Comparison of ENCODE assay signal across 9 mouse cellular contexts in genomic region chr14:28057159-28057884, GRCm38 (mm10).
DNase-seq lines count a peak whose midpoint lies in the region; ATAC-seq and TF ChIP-seq lines count a peak whose summit lies in the region.
"Had no signal": no experiment of that assay in that cellular context is flagged by ENCODE, and none has a peak within 500 bp of the region (broad histone marks: within the 10 kb centered on the region; RNA-seq: fewer than 3 reads in every experiment).

No protein-coding gene starts in this region.

- H3K4me1 ChIP-seq in kidney, postnatal 0 days (replicated peaks; ENCODE audit: insufficient read depth, low read length) = no peaks in the 10 kb centered on the region
- no peaks in the 10 kb centered on the region for H3K4me1 ChIP-seq in kidney, adult 2 months (ENCODE audit: control insufficient read depth, insufficient read depth, low read length)
- peaks cover 19% of the 10 kb centered on the region for H3K4me1 ChIP-seq in hindbrain, embryonic 10.5 days (replicated peaks)
- no peaks in the 10 kb centered on the region for H3K4me1 ChIP-seq in stomach, embryonic 14.5 days (ENCODE audit: control insufficient read depth, insufficient read depth, low read length)

- no peak overlapping the region for H3K4me2 ChIP-seq in kidney, postnatal 0 days (ENCODE audit: low read length)
- H3K4me2 ChIP-seq in stomach, embryonic 14.5 days (replicated peaks; ENCODE audit: low read depth, low read length) = no peak overlapping the region
- H3K4me2 ChIP-seq: limb, embryonic 15.5 days had no signal

- H3K9me3 ChIP-seq in kidney, postnatal 0 days (replicated peaks; ENCODE audit: low read length) = no peaks in the 10 kb centered on the region
- H3K9me3 ChIP-seq in hindbrain, embryonic 10.5 days = no peaks in the 10 kb centered on the region
- no peaks in the 10 kb centered on the region for H3K9me3 ChIP-seq in stomach, embryonic 14.5 days (ENCODE audit: control insufficient read depth, low read depth, low read length)
- H3K9me3 ChIP-seq: limb, embryonic 15.5 days had no signal

- peak overlapping the region; percentile 51 for H3K27ac ChIP-seq in kidney, postnatal 0 days
- H3K27ac ChIP-seq in kidney, adult 2 months (ENCODE audit: insufficient read depth, low read depth, low read length) = no peak overlapping the region
- H3K27ac ChIP-seq in hindbrain, embryonic 10.5 days = peak overlapping the region; percentile 79
- H3K27ac ChIP-seq in stomach, embryonic 14.5 days (ENCODE audit: low read length) = peak overlapping the region; percentile 48; the same call in 1 of the 2 replicates
- H3K27ac ChIP-seq: limb, embryonic 15.5 days had no signal

- WGBS in kidney, postnatal 0 days = 59% methylated on average over 11 of the region's 11 CpGs
- 74% methylated on average over 11 of the region's 11 CpGs for WGBS in kidney, adult 2 months
- 38% methylated on average over 11 of the region's 11 CpGs for WGBS in hindbrain, embryonic 10.5 days
- 65% methylated on average over 11 of the region's 11 CpGs for WGBS in stomach, embryonic 14.5 days

- no peaks in the 10 kb centered on the region for H3K27me3 ChIP-seq in kidney, postnatal 0 days (ENCODE audit: insufficient read depth, low read length)
- H3K27me3 ChIP-seq in kidney, adult 2 months (replicated peaks; ENCODE audit: control insufficient read depth, insufficient read depth, low read length) = no peaks in the 10 kb centered on the region
- H3K27me3 ChIP-seq in hindbrain, embryonic 10.5 days (ENCODE audit: insufficient read depth, poor library complexity, severe bottlenecking) = no peaks in the 10 kb centered on the region
- H3K27me3 ChIP-seq in stomach, embryonic 14.5 days (ENCODE audit: control insufficient read depth, insufficient read depth, low read length) = no peaks in the 10 kb centered on the region

- no peak overlapping the region for H3K4me3 ChIP-seq in kidney, postnatal 0 days (replicated peaks; ENCODE audit: low read depth, low read length)
- no peak overlapping the region for H3K4me3 ChIP-seq in kidney, adult 2 months (ENCODE audit: insufficient read depth, low read depth, low read length)
- no peak overlapping the region for H3K4me3 ChIP-seq in hindbrain, embryonic 10.5 days
- no peak overlapping the region for H3K4me3 ChIP-seq in stomach, embryonic 14.5 days (ENCODE audit: low read depth, low read length)
- H3K4me3 ChIP-seq: limb, embryonic 15.5 days had no signal

- no peak overlapping the region for H3K9ac ChIP-seq in kidney, postnatal 0 days (ENCODE audit: low read depth, low read length)
- H3K9ac ChIP-seq in stomach, embryonic 14.5 days (replicated peaks; ENCODE audit: low read depth, low read length) = no peak overlapping the region
- H3K9ac ChIP-seq: limb, embryonic 15.5 days had no signal

- DNase-seq in kidney, postnatal 0 days (ENCODE audit: low spot score) = peak; percentile 40
- DNase-seq in kidney, adult 2 months = no peak
- peak; percentile 3 for DNase-seq in hindbrain, embryonic 10.5 days (ENCODE audit: low spot score)
- DNase-seq in lung, postnatal 10 days = peak; percentile 75
- DNase-seq in spleen, adult 18-20 months = no peak
- no peak for DNase-seq in cerebellum, adult 11 months
- no peak for DNase-seq in gastrocnemius, postnatal 25 days

- no peaks in the 10 kb centered on the region for H3K36me3 ChIP-seq in kidney, postnatal 0 days (ENCODE audit: insufficient read depth, low read length)
- H3K36me3 ChIP-seq in kidney, adult 2 months (ENCODE audit: control insufficient read depth, insufficient read depth, low read length) = no peaks in the 10 kb centered on the region
- H3K36me3 ChIP-seq in hindbrain, embryonic 10.5 days = no peaks in the 10 kb centered on the region
- no peaks in the 10 kb centered on the region for H3K36me3 ChIP-seq in stomach, embryonic 14.5 days (ENCODE audit: control insufficient read depth, insufficient read depth, low read length)
- H3K36me3 ChIP-seq: limb, embryonic 15.5 days had no signal

- no peak for TF ChIP-seq CTCF in kidney, postnatal 0 days (IDR thresholded peaks at IDR 0.05; ENCODE audit: low read depth)
- TF ChIP-seq CTCF in kidney, adult 2 months (conservative IDR thresholded peaks at IDR 0.05; ENCODE audit: insufficient read depth, insufficient read length, low read depth, low read length) = no peak

- no peak for ATAC-seq in kidney, postnatal 0 days (replicated peaks; ENCODE audit: low FRiP score, low read depth)
- ATAC-seq in stomach, embryonic 14.5 days (ENCODE audit: insufficient number of reproducible peaks, insufficient read depth, low FRiP score, low read depth) = no peak

- no peak for TF ChIP-seq POLR2A in kidney, adult 2 months (IDR thresholded peaks at IDR 0.05; ENCODE audit: low read depth, low read length)

Comparison
In these comparisons a context has a peak if more than half of its experiments do, and no peak if none do; other contexts are left out.
1. DNase-seq: peak in kidney, postnatal 0 days (single experiment), hindbrain, embryonic 10.5 days (single experiment) and lung, postnatal 10 days (single experiment); none in kidney, adult 2 months (single experiment), spleen, adult 18-20 months (0 of 2), cerebellum, adult 11 months (single experiment) and gastrocnemius, postnatal 25 days (single experiment).